Mouse (Mus musculus) telencephalon, adult 2 months (tissue): ENCODE results near the gene Dynlt1c.
A peak's percentile ranks its signal among the peaks of the same experiment; 100 is the strongest.
"Not testable (repeated sequence)": the region's sequence is repeated elsewhere in the genome, so short reads cannot be mapped to it uniquely, and the experiment has no call there.

ENCODE experiments used
- DNase-seq: peaks from one replicate; pipeline ENCODE4 v3.0.0-alpha.2; 2011; ENCODE audit warnings: low read depth, low spot score

Gene Dynlt1c

GRCm38 (mm10) chr17:6655087-6655511, 53.6 kb downstream of the Dynlt1c start:
- peak; percentile 48 for DNase-seq

GRCm38 (mm10) chr17:6655567-6656281, 54.3 kb downstream of the Dynlt1c start, which contains the start of gene Dynlt1f:
Gene Dynlt1f (minus strand): TSS chr17:6655900.
- DNase-seq: not testable (repeated sequence)

GRCm38 (mm10) chr17:6656471-6656870, 55.0 kb downstream of the Dynlt1c start:
- DNase-seq: not testable (repeated sequence)

GRCm38 (mm10) chr17:6658801-6659200, 57.3 kb downstream of the Dynlt1c start, which contains the start of gene Sytl3:
Gene Sytl3 (plus strand): TSS chr17:6659093.
- not testable (repeated sequence) for DNase-seq
